Mouse (Mus musculus) neural tube, embryonic 13.5 days (tissue): Measurements from ENCODE around the gene Gm614. TPM values are rescaled to one million over a fixed set of nuclear protein-coding genes. Genes with fewer than 3 reads are reported as not detected.

Experiments used
- ATAC-seq: fragments of 200-750 bp; cut with Nextera tagmentation; 2 replicates; pipeline ENCODE4 v1.8.0; 2017; ENCODE audit warnings: low read depth, mild to moderate bottlenecking, moderate TSS enrichment, moderate library complexity
- H3K27ac ChIP-seq: fragments of 300-500 bp; sonication (generic); replicated peaks from 2 replicates; pipeline ENCODE4 v1.5.1; 2015; ENCODE audit warnings: moderate library complexity, mild to moderate bottlenecking, inconsistent platforms
- H3K27me3 ChIP-seq: fragments of 300-500 bp; sonication (generic); 2 replicates; pipeline ENCODE4 v1.6.1; 2015; ENCODE audit warnings: mild to moderate bottlenecking, inconsistent platforms
- H3K36me3 ChIP-seq: fragments of 300-500 bp; sonication (generic); 2 replicates; pipeline ENCODE4 v1.6.1; 2015; ENCODE audit warnings: mild to moderate bottlenecking, inconsistent platforms
- H3K4me1 ChIP-seq: fragments of 300-500 bp; sonication (generic); replicated peaks from 2 replicates; pipeline ENCODE4 v1.6.1; 2015; ENCODE audit warnings: inconsistent platforms
- H3K4me2 ChIP-seq: fragments of 300-500 bp; sonication (generic); 2 replicates; pipeline ENCODE4 v1.6.1; 2015; ENCODE audit warnings: inconsistent platforms, mild to moderate bottlenecking, moderate library complexity
- H3K4me3 ChIP-seq: fragments of 300-500 bp; sonication (generic); 2 replicates; pipeline ENCODE4 v1.5.1; 2015; ENCODE audit warnings: mild to moderate bottlenecking, inconsistent platforms
- H3K9ac ChIP-seq: fragments of 300-500 bp; sonication (generic); 2 replicates; pipeline ENCODE4 v1.6.1; 2015; ENCODE audit warnings: moderate library complexity, mild to moderate bottlenecking, inconsistent platforms
- H3K9me3 ChIP-seq: fragments of 300-500 bp; sonication (generic); 2 replicates; pipeline ENCODE4 v1.6.1; 2016; ENCODE audit warnings: inconsistent platforms
- WGBS: fragments of 180-500 bp; shearing (Covaris S2); methylation state at CpG from one replicate; pipeline ENCODE4 v1.1.7; 2015; 5-methylcytosine and 5-hydroxymethylcytosine counted together
- polyA plus RNA-seq: library from polyadenylated mRNA; unstranded; fragments of >200 nt; fragmentation: Nextera tagmentation; extraction: Ambion mirVana; gene quantifications from 2 replicates; pipeline ENCODE4 v1.2.1, GENCODE M21; 2015

The Gm614 gene
- not detected in 2 replicates for polyA plus RNA-seq

GRCm38 (mm10) chrX:101263892-101264291, at the start of gene Gm614:
TSS of gene Gm614 (minus strand) at chrX:101263992.
- peaks cover 11% of the 10 kb centered on the region for H3K4me1 ChIP-seq
- no peaks in the 10 kb centered on the region; the same call in 1 of the 2 replicates for H3K27me3 ChIP-seq
- H3K27ac ChIP-seq, result no peak within 1 kb of the TSS
- no peak for ATAC-seq
- H3K9me3 ChIP-seq, result no peaks in the 10 kb centered on the region
- 90% methylated on average over 1 of the region's 1 CpGs for WGBS
- no peak within 1 kb of the TSS for H3K4me3 ChIP-seq
- H3K4me2 ChIP-seq, result no peak within 1 kb of the TSS
- no peak within 1 kb of the TSS for H3K9ac ChIP-seq
- H3K36me3 ChIP-seq, result no peaks in the 10 kb centered on the region

GRCm38 (mm10) chrX:101309299-101309698, 45.5 kb upstream of the Gm614 start:
- no peak overlapping the region for H3K4me3 ChIP-seq
- H3K36me3 ChIP-seq, result peaks cover 69% of the 10 kb centered on the region
- no peak overlapping the region for H3K9ac ChIP-seq
- H3K4me2 ChIP-seq, result no peak overlapping the region
- WGBS, result 96% methylated on average over 5 of the region's 5 CpGs
- H3K27me3 ChIP-seq, result peaks cover 6% of the 10 kb centered on the region; the same call in 1 of the 2 replicates
- ATAC-seq, result no peak
- H3K9me3 ChIP-seq, result no peaks in the 10 kb centered on the region
- no peak overlapping the region for H3K27ac ChIP-seq
- H3K4me1 ChIP-seq, result peaks cover 9% of the 10 kb centered on the region

GRCm38 (mm10) chrX:101304646-101305045, 40.9 kb upstream of the Gm614 start:
- Histone ChIP-seq H3K4me2 (no peak overlapping the region), H3K27me3 (peaks cover 3% of the 10 kb centered on the region), H3K9ac (no peak overlapping the region), H3K9me3 (no peaks in the 10 kb centered on the region), H3K27ac (no peak overlapping the region), H3K4me3 (no peak overlapping the region), H3K4me1 (peaks cover 35% of the 10 kb centered on the region), H3K36me3 (peaks cover 34% of the 10 kb centered on the region)
- ATAC-seq, result no peak
- 57% methylated on average over 2 of the region's 2 CpGs for WGBS

DNA sequence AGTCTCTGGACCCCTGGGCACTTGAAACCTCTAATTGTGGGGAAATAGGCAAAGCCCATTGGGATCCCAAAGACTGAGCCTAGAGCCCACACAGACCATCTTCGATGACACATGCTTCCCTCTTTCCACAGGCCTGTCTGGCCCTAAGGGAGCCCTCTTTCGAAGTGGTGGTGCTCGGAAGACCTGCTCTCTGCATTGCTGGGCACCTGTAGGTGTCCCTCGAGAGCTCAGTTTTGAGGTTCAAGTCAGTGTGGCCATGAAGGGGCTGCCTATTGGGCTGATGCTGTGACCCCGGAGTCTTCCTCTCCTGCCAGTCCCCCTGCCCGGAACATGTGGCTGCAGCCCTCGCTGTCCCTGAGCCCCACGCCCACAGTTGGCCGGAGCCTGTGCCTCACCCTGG, 37.9 kb upstream of the Gm614 start:
- WGBS, result 71% methylated on average over 9 of the region's 9 CpGs

GRCm38 (mm10) chrX:101300427-101301030, 36.7 kb upstream of the Gm614 start:
- peaks cover 9% of the 10 kb centered on the region for H3K27me3 ChIP-seq
- H3K9me3 ChIP-seq, result no peaks in the 10 kb centered on the region
- peaks cover 40% of the 10 kb centered on the region for H3K4me1 ChIP-seq
- ATAC-seq, result peak; percentile 59
- H3K4me3 ChIP-seq, result peak overlapping the region; percentile 58
- 34% methylated on average over 13 of the region's 13 CpGs for WGBS
- H3K36me3 ChIP-seq, result peaks cover 22% of the 10 kb centered on the region
- H3K27ac ChIP-seq, result peak overlapping the region; percentile 89
- H3K4me2 ChIP-seq, result peak overlapping the region; percentile 59
- peak overlapping the region; percentile 80 for H3K9ac ChIP-seq

More for the DNA sequence above, 37.9 kb upstream of the Gm614 start:
- H3K36me3 ChIP-seq, result peaks cover 14% of the 10 kb centered on the region
- H3K4me2 ChIP-seq, result peak overlapping the region; percentile 59
- H3K27ac ChIP-seq, result no peak overlapping the region
- H3K27me3 ChIP-seq, result peaks cover 9% of the 10 kb centered on the region
- no peaks in the 10 kb centered on the region for H3K9me3 ChIP-seq
- peaks cover 40% of the 10 kb centered on the region for H3K4me1 ChIP-seq
- no peak for ATAC-seq
- peak overlapping the region; percentile 80; the same call in 1 of the 2 replicates for H3K9ac ChIP-seq
- H3K4me3 ChIP-seq, result peak overlapping the region; percentile 58

- H3K9ac ChIP-seq, result peak overlapping the region; percentile 80
- no peaks in the 10 kb centered on the region for H3K9me3 ChIP-seq
- H3K36me3 ChIP-seq, result peaks cover 25% of the 10 kb centered on the region
- peaks cover 40% of the 10 kb centered on the region for H3K4me1 ChIP-seq
- H3K27ac ChIP-seq, result peak overlapping the region; percentile 89
- WGBS, result 19% methylated on average over 13 of the region's 13 CpGs
- peak; percentile 65 for ATAC-seq
- H3K4me2 ChIP-seq, result peak overlapping the region; percentile 59
- peaks cover 14% of the 10 kb centered on the region for H3K27me3 ChIP-seq
- peak overlapping the region; percentile 58 for H3K4me3 ChIP-seq
These were observed 36.0 kb upstream of the Gm614 start for GRCm38 (mm10) chrX:101299473-101300426.

GRCm38 (mm10) chrX:101299055-101299454, 35.3 kb upstream of the Gm614 start, which contains the start of gene Nlgn3:
TSS of gene Nlgn3 (plus strand) at chrX:101299168.
- H3K27ac ChIP-seq, result peak within 1 kb of the TSS; percentile 89
- peak; percentile 34 for ATAC-seq
- no peaks in the 10 kb centered on the region for H3K9me3 ChIP-seq
- H3K9ac ChIP-seq, result peak within 1 kb of the TSS; percentile 80
- peaks cover 29% of the 10 kb centered on the region for H3K36me3 ChIP-seq
- peak within 1 kb of the TSS; percentile 58 for H3K4me3 ChIP-seq
- WGBS, result 19% methylated on average over 16 of the region's 24 CpGs
- peak within 1 kb of the TSS; percentile 59 for H3K4me2 ChIP-seq
- H3K4me1 ChIP-seq, result peaks cover 36% of the 10 kb centered on the region
- H3K27me3 ChIP-seq, result peaks cover 12% of the 10 kb centered on the region

GRCm38 (mm10) chrX:101290111-101290510, 26.3 kb upstream of the Gm614 start:
- peaks cover 85% of the 10 kb centered on the region for H3K36me3 ChIP-seq
- 90% methylated on average over 10 of the region's 10 CpGs for WGBS
- no peak for ATAC-seq
- H3K4me2 ChIP-seq, result no peak overlapping the region
- peaks cover 3% of the 10 kb centered on the region; the same call in 1 of the 2 replicates for H3K27me3 ChIP-seq
- no peak overlapping the region for H3K9ac ChIP-seq
- no peaks in the 10 kb centered on the region for H3K9me3 ChIP-seq
- H3K4me1 ChIP-seq, result no peaks in the 10 kb centered on the region
- no peak overlapping the region for H3K27ac ChIP-seq
- H3K4me3 ChIP-seq, result no peak overlapping the region

DNA sequence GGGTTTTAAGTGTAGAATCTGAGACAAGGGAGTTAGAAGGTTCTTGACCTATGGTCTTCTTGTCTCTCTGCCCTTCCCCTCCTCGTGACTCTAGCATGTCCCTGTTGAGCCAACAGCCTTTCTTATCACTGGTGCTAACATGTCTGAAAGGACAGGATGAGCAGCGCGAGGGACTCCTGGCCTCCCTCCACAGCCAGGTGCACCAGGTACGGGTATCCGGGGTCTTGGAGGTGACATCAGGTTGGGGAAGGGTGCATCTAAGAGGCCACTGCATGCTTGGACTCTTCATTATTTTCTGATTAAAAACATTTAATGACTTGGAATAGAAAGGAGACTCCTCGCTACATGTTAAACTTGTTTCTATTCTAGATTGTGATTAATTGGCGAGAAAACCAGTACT, 25.2 kb upstream of the Gm614 start:
- ATAC-seq, result no peak
- H3K27ac ChIP-seq, result no peak overlapping the region
- no peak overlapping the region for H3K9ac ChIP-seq
- H3K27me3 ChIP-seq, result no peaks in the 10 kb centered on the region
- H3K4me3 ChIP-seq, result no peak overlapping the region
- H3K4me2 ChIP-seq, result no peak overlapping the region
- WGBS, result 90% methylated on average over 7 of the region's 7 CpGs
- H3K9me3 ChIP-seq, result no peaks in the 10 kb centered on the region
- peaks cover 88% of the 10 kb centered on the region for H3K36me3 ChIP-seq
- no peaks in the 10 kb centered on the region for H3K4me1 ChIP-seq

DNA sequence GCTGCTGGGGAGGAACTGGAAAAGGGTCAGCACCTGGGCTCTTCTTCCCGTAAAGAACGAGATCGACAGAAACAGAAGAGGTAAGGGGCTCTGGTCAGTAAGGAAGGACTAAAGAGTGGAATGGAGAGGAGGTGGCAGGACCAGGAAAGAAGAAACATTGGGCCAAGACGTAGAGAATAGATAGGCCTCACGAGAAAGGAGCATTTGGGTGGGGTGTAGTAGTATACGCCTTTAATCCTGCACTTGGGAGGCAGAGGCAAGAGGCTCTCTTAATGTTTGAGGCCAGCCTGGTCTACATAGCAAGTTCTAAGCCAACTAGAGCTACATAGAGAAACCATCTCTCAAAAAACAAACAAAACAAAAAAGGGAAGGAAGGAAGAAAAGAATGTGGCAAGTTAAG, 24.6 kb upstream of the Gm614 start:
- H3K9ac ChIP-seq, result no peak overlapping the region
- 92% methylated on average over 6 of the region's 6 CpGs for WGBS
- no peak overlapping the region for H3K4me3 ChIP-seq
- ATAC-seq, result no peak
- no peaks in the 10 kb centered on the region for H3K27me3 ChIP-seq
- no peaks in the 10 kb centered on the region for H3K4me1 ChIP-seq
- H3K36me3 ChIP-seq, result peaks cover 88% of the 10 kb centered on the region
- no peak overlapping the region for H3K4me2 ChIP-seq
- no peak overlapping the region for H3K27ac ChIP-seq
- H3K9me3 ChIP-seq, result no peaks in the 10 kb centered on the region

DNA sequence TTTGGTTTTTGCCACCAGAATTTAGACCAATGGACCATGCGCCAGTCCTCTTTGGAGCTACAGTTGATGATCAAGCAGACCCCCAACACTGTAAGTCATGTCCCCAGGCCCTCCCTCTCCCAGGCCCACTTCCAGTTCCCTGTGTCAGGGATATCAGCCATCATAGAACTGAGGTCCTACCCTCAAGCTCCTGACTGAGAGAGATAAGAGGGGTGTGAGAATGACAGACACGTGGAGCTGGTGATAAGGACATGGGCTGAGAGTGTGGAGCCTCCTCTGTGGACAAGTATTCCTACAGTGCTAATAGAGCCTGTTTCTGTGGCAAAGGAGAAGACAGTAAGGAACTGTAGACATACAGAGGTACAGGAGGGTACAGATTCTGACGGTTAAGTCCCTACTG, 23.8 kb upstream of the Gm614 start:
- Histone ChIP-seq H3K36me3 (peaks cover 88% of the 10 kb centered on the region), H3K27me3 (no peaks in the 10 kb centered on the region), H3K4me2 (no peak overlapping the region), H3K4me1 (no peaks in the 10 kb centered on the region), H3K27ac (no peak overlapping the region), H3K9me3 (no peaks in the 10 kb centered on the region), H3K9ac (no peak overlapping the region), H3K4me3 (no peak overlapping the region)
- ATAC-seq, result no peak
- WGBS, result 94% methylated on average over 3 of the region's 3 CpGs
